Mouse (Mus musculus): Measurements from ENCODE around the gene Exoc1. TPM values are rescaled to one million over a fixed set of nuclear protein-coding genes. Genes with fewer than 3 reads are reported as not detected.

Exoc1 gene
- 175 TPM for polyA plus RNA-seq (2014; fragmentation: Illumina TruSeq; extraction: RNeasy Lipid Tissue Mini Kit (QIAGEN cat#74804); ENCODE audit: low read depth, low replicate concordance)

GRCm38 (mm10) chr5:76529040-76529703, at the start of gene Exoc1:
Gene Exoc1, plus strand, starts transcription at chr5:76529311.

GRCm38 (mm10) chr5:76483811-76484210, 45.3 kb upstream of the Exoc1 start, which contains the start of gene Gm7271:
Gene Gm7271, plus strand, starts transcription at chr5:76484040.

GRCm38 (mm10) chr5:76588551-76589283, 59.6 kb downstream of the Exoc1 start, which contains the start of gene Cep135:
Gene Cep135, plus strand, starts transcription at chr5:76588698.

Other genes with a start within 250 kb of the Exoc1 start
- 127 TPM for gene Clock, start 224.5 kb upstream of the Exoc1 start, polyA plus RNA-seq (2014; fragmentation: Illumina TruSeq; extraction: RNeasy Lipid Tissue Mini Kit (QIAGEN cat#74804); ENCODE audit: low read depth, low replicate concordance)
- not detected for gene Pdcl2, start 198.2 kb upstream of the Exoc1 start, polyA plus RNA-seq (2014; fragmentation: Illumina TruSeq; extraction: RNeasy Lipid Tissue Mini Kit (QIAGEN cat#74804); ENCODE audit: low read depth, low replicate concordance)
- not detected for gene Nmu, start 165.5 kb upstream of the Exoc1 start, polyA plus RNA-seq (2014; fragmentation: Illumina TruSeq; extraction: RNeasy Lipid Tissue Mini Kit (QIAGEN cat#74804); ENCODE audit: low read depth, low replicate concordance)
- gene Gm7271, start 45.3 kb upstream of the Exoc1 start, polyA plus RNA-seq (2014; fragmentation: Illumina TruSeq; extraction: RNeasy Lipid Tissue Mini Kit (QIAGEN cat#74804); ENCODE audit: low read depth, low replicate concordance), result not detected
- 7.1 TPM for gene Cep135, start 59.4 kb downstream of the Exoc1 start, polyA plus RNA-seq (2014; fragmentation: Illumina TruSeq; extraction: RNeasy Lipid Tissue Mini Kit (QIAGEN cat#74804); ENCODE audit: low read depth, low replicate concordance)
- gene C530008M17Rik, start 127.2 kb downstream of the Exoc1 start, polyA plus RNA-seq (2014; fragmentation: Illumina TruSeq; extraction: RNeasy Lipid Tissue Mini Kit (QIAGEN cat#74804); ENCODE audit: low read depth, low replicate concordance), result 3.2 TPM

Data from adrenal gland, adult 10 weeks (tissue).